Mouse (Mus musculus) liver, embryonic 16.5 days (tissue): Measurements from ENCODE around the gene Babam2. TPM values are rescaled to one million over a fixed set of nuclear protein-coding genes. Genes with fewer than 3 reads are reported as not detected.

Experiments
- ATAC-seq: fragments of 200-750 bp; cut with Nextera tagmentation; 2 replicates; pipeline ENCODE4 v1.8.0; 2017; ENCODE audit warnings: low read depth, mild to moderate bottlenecking, moderate number of reproducible peaks, moderate library complexity
- H3K27ac ChIP-seq: fragments of 300-500 bp; sonication (generic); 2 replicates; pipeline ENCODE4 v1.5.1; 2014; ENCODE audit warnings: mild to moderate bottlenecking, low read length
- H3K27me3 ChIP-seq: fragments of 300-500 bp; sonication (generic); 2 replicates; pipeline ENCODE4 v1.6.1; 2014; ENCODE audit warnings: low read depth, low read length, mixed read lengths; ENCODE audit not compliant: control insufficient read depth, insufficient read depth
- H3K36me3 ChIP-seq: fragments of 300-500 bp; sonication (generic); 2 replicates; pipeline ENCODE4 v1.6.1; 2014; ENCODE audit warnings: mild to moderate bottlenecking; ENCODE audit not compliant: control insufficient read depth, insufficient read depth
- H3K4me1 ChIP-seq: fragments of 300-500 bp; sonication (generic); 2 replicates; pipeline ENCODE4 v1.6.1; 2014; ENCODE audit warnings: low read depth, low read length, mixed read lengths; ENCODE audit not compliant: control insufficient read depth
- H3K4me2 ChIP-seq: fragments of 300-500 bp; sonication (generic); 2 replicates; pipeline ENCODE4 v1.6.1; 2014; ENCODE audit warnings: low read depth, low read length, mixed read lengths
- H3K4me3 ChIP-seq: fragments of 300-500 bp; sonication (generic); 2 replicates; pipeline ENCODE4 v1.5.1; 2014; ENCODE audit warnings: low read depth, mild to moderate bottlenecking, low read length
- H3K9ac ChIP-seq: fragments of 300-500 bp; sonication (generic); 2 replicates; pipeline ENCODE4 v1.6.1; 2014; ENCODE audit warnings: low read depth, low read length
- H3K9me3 ChIP-seq: fragments of 300-500 bp; sonication (generic); replicated peaks from 2 replicates; pipeline ENCODE4 v1.6.1; 2016; ENCODE audit warnings: low read length; ENCODE audit not compliant: control insufficient read depth
- WGBS: fragments of 180-500 bp; shearing (Covaris S2); extraction: QIAGEN DNeasy Blood & Tissue Kit; methylation state at CpG from one replicate; pipeline ENCODE4 v1.1.7; 2014; ENCODE audit not compliant: insufficient replicate concordance; 5-methylcytosine and 5-hydroxymethylcytosine counted together
- polyA plus RNA-seq: library from polyadenylated mRNA; unstranded; fragments of >200 nt; fragmentation: Nextera tagmentation; extraction: Ambion mirVana; gene quantifications from 2 replicates; pipeline ENCODE4 v1.2.1, GENCODE M21; 2015

Gene Babam2
- polyA plus RNA-seq, 1 experiment from 2014 or later, result 32.4 TPM

GRCm38 (mm10) chr5:31997189-31997954, 299.9 kb downstream of the Babam2 start:
- WGBS, result 62% methylated on average over 4 of the region's 4 CpGs
- Histone ChIP-seq H3K27ac (no peak overlapping the region), H3K9me3 (no peaks in the 10 kb centered on the region), H3K4me1 (no peaks in the 10 kb centered on the region), H3K4me3 (no peak overlapping the region), H3K27me3 (no peaks in the 10 kb centered on the region), H3K4me2 (no peak overlapping the region), H3K9ac (no peak overlapping the region), H3K36me3 (no peaks in the 10 kb centered on the region)
- no peak for ATAC-seq

DNA sequence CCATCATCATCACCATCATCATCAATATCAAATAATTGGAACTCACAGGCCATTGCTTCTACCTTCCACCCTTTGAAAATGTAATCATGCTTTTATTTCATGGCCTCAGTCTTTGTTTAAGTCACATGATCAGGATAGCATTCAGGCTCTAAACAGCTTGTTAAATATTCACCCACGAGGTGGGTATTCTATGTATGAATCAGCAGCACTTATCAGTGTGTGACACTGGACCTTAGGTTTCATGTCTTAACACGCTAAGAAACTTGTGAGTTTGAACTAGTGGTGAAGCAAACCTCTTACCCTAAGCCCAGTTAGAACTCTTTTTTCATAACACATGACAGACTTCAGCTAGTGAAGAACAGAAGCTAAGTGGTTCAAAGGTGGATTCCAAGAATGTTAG, 301.3 kb downstream of the Babam2 start:
- WGBS, result 49% methylated on average over 2 of the region's 2 CpGs
- no peaks in the 10 kb centered on the region for H3K36me3 ChIP-seq
- H3K4me1 ChIP-seq, result no peaks in the 10 kb centered on the region
- H3K9ac ChIP-seq, result no peak overlapping the region
- ATAC-seq, result no peak
- no peak overlapping the region for H3K27ac ChIP-seq
- no peak overlapping the region for H3K4me3 ChIP-seq
- no peaks in the 10 kb centered on the region for H3K9me3 ChIP-seq
- no peak overlapping the region for H3K4me2 ChIP-seq
- no peaks in the 10 kb centered on the region for H3K27me3 ChIP-seq

GRCm38 (mm10) chr5:32000076-32000475, 302.6 kb downstream of the Babam2 start:
- Histone ChIP-seq H3K4me2 (no peak overlapping the region), H3K4me1 (no peaks in the 10 kb centered on the region), H3K9ac (no peak overlapping the region), H3K36me3 (no peaks in the 10 kb centered on the region), H3K27me3 (no peaks in the 10 kb centered on the region), H3K9me3 (no peaks in the 10 kb centered on the region), H3K4me3 (no peak overlapping the region), H3K27ac (no peak overlapping the region)
- ATAC-seq, result no peak
- WGBS, result 60% methylated on average over 3 of the region's 3 CpGs

GRCm38 (mm10) chr5:32001266-32001665, 303.8 kb downstream of the Babam2 start:
- no peak overlapping the region for H3K9ac ChIP-seq
- 70% methylated on average over 9 of the region's 9 CpGs for WGBS
- no peak overlapping the region for H3K4me3 ChIP-seq
- H3K36me3 ChIP-seq, result no peaks in the 10 kb centered on the region
- no peaks in the 10 kb centered on the region for H3K9me3 ChIP-seq
- H3K4me1 ChIP-seq, result no peaks in the 10 kb centered on the region
- no peak overlapping the region for H3K27ac ChIP-seq
- no peaks in the 10 kb centered on the region for H3K27me3 ChIP-seq
- ATAC-seq, result no peak
- no peak overlapping the region for H3K4me2 ChIP-seq

- Histone ChIP-seq H3K36me3 (no peaks in the 10 kb centered on the region), H3K9me3 (no peaks in the 10 kb centered on the region), H3K27ac (no peak overlapping the region), H3K4me1 (no peaks in the 10 kb centered on the region), H3K4me3 (no peak overlapping the region), H3K4me2 (no peak overlapping the region), H3K27me3 (no peaks in the 10 kb centered on the region), H3K9ac (no peak overlapping the region)
- WGBS, result 28% methylated on average over 3 of the region's 3 CpGs
- no peak for ATAC-seq
These were observed 304.3 kb downstream of the Babam2 start for GRCm38 (mm10) chr5:32001771-32002170.

- H3K4me1 ChIP-seq, result no peaks in the 10 kb centered on the region
- H3K4me3 ChIP-seq, result no peak overlapping the region
- no peak for ATAC-seq
- no peaks in the 10 kb centered on the region for H3K9me3 ChIP-seq
- no peak overlapping the region for H3K9ac ChIP-seq
- 80% methylated on average over 3 of the region's 3 CpGs for WGBS
- no peak overlapping the region for H3K27ac ChIP-seq
- H3K36me3 ChIP-seq, result no peaks in the 10 kb centered on the region
- H3K4me2 ChIP-seq, result no peak overlapping the region
- H3K27me3 ChIP-seq, result no peaks in the 10 kb centered on the region
These were observed 310.9 kb downstream of the Babam2 start for GRCm38 (mm10) chr5:32008401-32008800.

GRCm38 (mm10) chr5:32010056-32010455, 312.6 kb downstream of the Babam2 start:
- ATAC-seq, result no peak
- Histone ChIP-seq H3K9me3 (no peaks in the 10 kb centered on the region), H3K27me3 (no peaks in the 10 kb centered on the region), H3K4me3 (no peak overlapping the region), H3K27ac (no peak overlapping the region), H3K36me3 (no peaks in the 10 kb centered on the region), H3K4me1 (no peaks in the 10 kb centered on the region), H3K9ac (no peak overlapping the region), H3K4me2 (no peak overlapping the region)
- WGBS, result 54% methylated on average over 4 of the region's 4 CpGs

DNA sequence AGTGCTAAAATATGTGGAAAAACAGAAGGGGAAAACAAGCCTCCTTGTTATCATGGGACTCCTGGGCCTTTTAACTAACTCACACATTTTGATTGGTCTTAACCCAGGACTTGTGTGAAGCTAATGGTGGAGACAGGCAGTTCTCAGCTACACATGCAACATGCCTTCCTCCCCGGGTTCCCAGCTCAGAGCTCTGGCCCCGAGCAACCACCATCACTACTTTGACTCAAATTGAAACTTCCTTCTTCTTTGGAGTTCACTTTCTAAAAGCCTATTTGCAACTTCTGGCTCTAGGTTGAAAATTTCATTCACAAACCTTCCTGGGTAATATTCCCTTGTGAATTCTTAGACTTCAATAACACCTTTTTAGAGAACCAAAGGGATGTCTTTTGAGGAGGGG, 315.6 kb downstream of the Babam2 start:
- Histone ChIP-seq H3K9ac (no peak overlapping the region), H3K36me3 (no peaks in the 10 kb centered on the region), H3K9me3 (no peaks in the 10 kb centered on the region), H3K27me3 (no peaks in the 10 kb centered on the region), H3K4me1 (no peaks in the 10 kb centered on the region), H3K4me3 (no peak overlapping the region), H3K27ac (no peak overlapping the region), H3K4me2 (no peak overlapping the region)
- ATAC-seq, result no peak
- 45% methylated on average over 2 of the region's 2 CpGs for WGBS

DNA sequence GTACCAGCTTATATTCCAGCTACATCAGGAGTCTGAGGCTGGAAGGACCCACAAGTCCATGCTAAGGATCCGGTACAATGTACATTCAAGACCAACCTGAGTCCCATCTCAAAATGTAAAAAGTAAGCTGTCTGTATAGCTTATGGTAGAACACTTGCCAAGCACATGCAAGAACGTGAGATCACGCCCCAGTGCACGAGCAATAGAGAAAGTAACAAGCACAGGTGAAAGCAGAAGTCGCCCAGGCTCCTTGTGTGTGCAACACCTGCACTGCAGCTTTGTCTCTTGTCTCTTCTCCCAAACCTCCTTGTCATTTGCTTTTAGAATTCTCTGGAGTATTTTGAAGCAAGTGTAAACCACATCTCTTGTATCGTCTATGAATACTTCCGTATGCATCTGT, 317.3 kb downstream of the Babam2 start:
- no peak for ATAC-seq
- H3K4me1 ChIP-seq, result no peaks in the 10 kb centered on the region
- H3K27ac ChIP-seq, result no peak overlapping the region
- no peaks in the 10 kb centered on the region for H3K36me3 ChIP-seq
- H3K4me2 ChIP-seq, result no peak overlapping the region
- no peaks in the 10 kb centered on the region for H3K27me3 ChIP-seq
- H3K9me3 ChIP-seq, result no peaks in the 10 kb centered on the region
- 75% methylated on average over 7 of the region's 7 CpGs for WGBS
- no peak overlapping the region for H3K9ac ChIP-seq
- H3K4me3 ChIP-seq, result no peak overlapping the region
